Mouse (Mus musculus): ENCODE results near the gene B3gnt8.

Gene B3gnt8

GRCm38 (mm10) chr7:25619722-25619991 is 6.8 kb upstream of the B3gnt8 start:
- no peak for DNase-seq

- no peak for DNase-seq
Measured at GRCm38 (mm10) chr7:25620101-25620500, 6.4 kb upstream of the B3gnt8 start.

- no peak for DNase-seq
Measured at GRCm38 (mm10) chr7:25620751-25621150, 5.7 kb upstream of the B3gnt8 start.

GRCm38 (mm10) chr7:25623857-25624370 is 2.5 kb upstream of the B3gnt8 start:
- DNase-seq: no peak

GRCm38 (mm10) chr7:25624851-25625250 is 1.6 kb upstream of the B3gnt8 start:
- no peak for DNase-seq

GRCm38 (mm10) chr7:25625594-25626250 is 732 bp upstream of the B3gnt8 start:
- no peak for DNase-seq

GRCm38 (mm10) chr7:25627431-25628322 is 1.2 kb downstream of the B3gnt8 start:
- no peak for DNase-seq

GRCm38 (mm10) chr7:25628323-25628620 is 1.8 kb downstream of the B3gnt8 start:
- DNase-seq: no peak

GRCm38 (mm10) chr7:25632679-25633078 is 6.2 kb downstream of the B3gnt8 start:
- no peak for DNase-seq

GRCm38 (mm10) chr7:25636373-25636772 is 9.9 kb downstream of the B3gnt8 start:
- DNase-seq: no peak

- no peak for DNase-seq
Measured at GRCm38 (mm10) chr7:25637099-25637498, 10.6 kb downstream of the B3gnt8 start.

- peak; percentile 62 for DNase-seq
Measured at GRCm38 (mm10) chr7:25639754-25640153, 13.3 kb downstream of the B3gnt8 start.

- no peak for DNase-seq
Measured at GRCm38 (mm10) chr7:25644136-25644535, 17.7 kb downstream of the B3gnt8 start.

GRCm38 (mm10) chr7:25644631-25645030 is 18.2 kb downstream of the B3gnt8 start:
- no peak for DNase-seq

- DNase-seq: no peak
Measured at GRCm38 (mm10) chr7:25645074-25645473, 18.6 kb downstream of the B3gnt8 start.

- DNase-seq: no peak
Measured at GRCm38 (mm10) chr7:25647574-25648123, 21.2 kb downstream of the B3gnt8 start.

- DNase-seq: no peak
Measured at GRCm38 (mm10) chr7:25649839-25650238, 23.4 kb downstream of the B3gnt8 start.

- DNase-seq: no peak
Measured at GRCm38 (mm10) chr7:25651281-25651680, 24.8 kb downstream of the B3gnt8 start.

- no peak for DNase-seq
Measured at GRCm38 (mm10) chr7:25652244-25652759, 25.8 kb downstream of the B3gnt8 start.

GRCm38 (mm10) chr7:25655601-25656428 is 29.4 kb downstream of the B3gnt8 start:
- no peak for DNase-seq

GRCm38 (mm10) chr7:25657785-25658184 is 31.3 kb downstream of the B3gnt8 start:
- no peak for DNase-seq

GRCm38 (mm10) chr7:25658657-25659472 is 32.4 kb downstream of the B3gnt8 start, which contains the start of the genes Bckdha and Exosc5:
Gene Bckdha, minus strand, starts transcription at chr7:25658981.
Gene Exosc5, plus strand, starts transcription at chr7:25659164.
- peak; percentile 99 for DNase-seq

Measured in right cerebral cortex, postnatal 25 days (tissue).